Mouse (Mus musculus): Measurements from ENCODE around the gene Entpd4b.
"Not testable (repeated sequence)": the region's sequence is repeated elsewhere in the genome, so short reads cannot be mapped to it uniquely, and the experiment has no call there.

Entpd4b gene

GRCm38 (mm10) chr14:69555110-69555831 lies at the start of gene Entpd4b:
TSS of gene Entpd4b (plus strand) at chr14:69555424.
- DNase-seq (ENCODE audit: low read depth, low spot score) = not testable (repeated sequence)

DNA sequence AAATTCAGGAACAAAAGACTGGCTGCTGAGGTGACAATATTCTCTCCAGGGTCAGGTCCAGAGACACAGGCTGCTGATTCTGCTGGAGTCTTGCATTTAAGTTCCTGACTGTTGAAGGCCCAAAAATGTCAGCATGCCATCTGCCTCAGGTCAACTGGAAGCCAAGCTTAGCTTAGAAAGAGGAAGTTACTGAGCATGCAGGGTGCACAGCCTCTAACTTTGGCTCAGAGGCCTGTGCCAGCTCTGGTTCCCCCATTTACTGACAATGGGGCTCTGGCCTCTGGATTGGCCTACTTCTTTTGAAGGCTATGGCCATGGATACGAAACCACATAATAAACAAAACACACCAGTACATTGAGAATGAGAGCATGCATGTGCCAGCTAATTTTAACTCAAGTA lies 48.2 kb upstream of the Entpd4b start:
- DNase-seq (ENCODE audit: low read depth, low spot score) = not testable (repeated sequence)

DNA sequence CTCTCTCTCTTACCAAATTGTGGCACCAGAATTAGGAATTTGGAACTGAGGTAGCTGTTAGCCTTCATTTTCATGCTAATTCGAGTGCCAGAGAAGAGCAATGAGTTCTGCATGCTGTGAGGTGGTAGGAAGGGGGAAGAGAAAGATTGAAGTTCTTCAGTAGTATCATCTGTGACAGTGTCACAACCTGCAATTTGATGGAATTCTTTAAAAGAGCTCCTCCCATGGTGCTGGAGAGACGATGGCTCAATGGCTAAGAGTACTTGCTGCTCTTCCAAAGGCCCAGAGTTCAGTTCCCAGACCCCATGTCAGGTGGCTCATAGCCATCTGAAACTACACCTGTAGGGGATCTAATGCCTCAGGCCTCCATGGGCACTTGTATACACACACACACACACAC lies 42.8 kb upstream of the Entpd4b start, which contains the start of gene Gm27179:
Gm27179 (minus strand) TSS at position 101 of the 400 bp plus-strand sequence.
- not testable (repeated sequence) for DNase-seq (ENCODE audit: low read depth, low spot score)

GRCm38 (mm10) chr14:69520810-69521209 lies 34.4 kb upstream of the Entpd4b start:
- DNase-seq (ENCODE audit: low read depth, low spot score) = not testable (repeated sequence)

DNA sequence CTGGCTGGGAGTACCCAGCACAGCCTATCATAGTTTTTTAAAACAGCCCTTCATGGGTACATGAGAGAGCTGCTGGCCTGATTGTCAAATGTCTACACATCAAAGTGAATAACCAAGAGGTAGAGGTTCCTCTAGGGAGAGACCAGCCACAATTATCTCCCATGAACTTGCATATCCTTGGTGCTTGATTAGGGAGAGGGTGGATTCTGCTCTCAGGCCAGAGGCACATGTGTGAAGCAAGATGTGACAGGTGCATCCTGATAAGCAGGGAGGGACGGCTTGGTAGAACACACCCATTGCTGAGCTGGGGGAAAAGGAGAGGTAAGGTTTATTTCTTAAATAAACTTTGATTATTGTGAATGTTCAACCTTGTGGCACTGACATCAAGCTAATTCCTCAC lies 32.2 kb upstream of the Entpd4b start:
- not testable (repeated sequence) for DNase-seq (ENCODE audit: low read depth, low spot score)

DNA sequence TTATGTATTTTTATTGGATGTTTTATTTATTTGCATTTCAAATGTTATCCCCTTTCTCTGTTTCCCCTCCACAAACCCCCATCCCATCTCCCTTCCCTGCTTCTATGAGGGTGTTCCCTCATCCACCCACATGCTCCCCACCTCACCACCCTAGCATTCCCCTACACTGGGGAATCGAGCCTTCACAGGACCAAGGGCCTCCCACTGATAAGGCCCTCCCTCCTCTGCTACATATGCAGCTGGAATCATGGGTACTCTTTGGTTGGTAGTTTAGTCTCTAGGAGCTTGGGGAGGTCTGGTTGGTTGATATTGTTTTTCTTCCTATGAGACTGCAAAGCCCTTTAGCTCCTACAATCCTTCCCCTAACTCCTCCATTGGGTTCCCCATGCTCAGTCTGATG lies 29.0 kb upstream of the Entpd4b start:
- DNase-seq (ENCODE audit: low read depth, low spot score) = not testable (repeated sequence)

- DNase-seq (ENCODE audit: low read depth, low spot score) = not testable (repeated sequence)
Measured at GRCm38 (mm10) chr14:69536539-69536938, 18.7 kb upstream of the Entpd4b start.

DNA sequence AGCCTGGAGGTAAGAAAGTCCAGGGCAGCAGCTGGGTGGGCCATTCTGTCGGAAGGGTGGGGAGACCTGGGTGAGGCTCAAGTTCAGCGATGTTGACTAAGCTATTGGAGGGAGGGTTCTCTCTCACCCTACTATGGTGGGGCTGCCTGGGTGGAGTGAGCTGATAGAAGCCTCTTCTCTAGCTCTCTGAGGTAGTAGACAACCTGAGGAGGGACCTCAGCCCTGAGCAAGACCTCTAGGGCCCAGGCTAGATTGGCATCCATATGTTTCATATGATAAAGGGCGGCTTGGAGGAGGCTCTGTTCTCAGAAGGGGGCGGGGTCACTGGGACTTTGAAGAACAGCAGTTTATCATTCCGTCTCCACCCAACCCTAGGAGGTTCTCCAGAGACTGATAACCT lies 15.1 kb upstream of the Entpd4b start:
- not testable (repeated sequence) for DNase-seq (ENCODE audit: low read depth, low spot score)

DNA sequence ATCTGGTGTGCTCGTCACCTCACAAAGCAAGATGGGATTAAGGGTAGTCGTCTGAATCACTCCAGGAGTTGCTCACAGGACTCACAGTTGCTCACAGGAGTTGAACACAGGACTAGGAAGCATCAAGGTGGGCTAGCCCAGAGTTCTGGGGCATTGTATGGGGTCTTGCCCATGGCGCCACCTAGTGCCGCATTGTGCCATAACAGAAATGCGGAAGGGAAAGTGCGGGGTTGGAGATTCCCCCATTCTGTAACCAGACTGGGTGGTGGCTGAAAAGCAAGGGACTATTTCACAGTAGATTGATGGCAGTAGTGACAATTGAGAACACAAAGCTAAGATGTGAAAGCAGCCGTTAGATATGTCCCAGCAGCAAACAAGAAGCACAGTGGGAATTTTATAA lies 12.5 kb upstream of the Entpd4b start:
- not testable (repeated sequence) for DNase-seq (ENCODE audit: low read depth, low spot score)

GRCm38 (mm10) chr14:69544033-69544432 lies 11.2 kb upstream of the Entpd4b start:
- not testable (repeated sequence) for DNase-seq (ENCODE audit: low read depth, low spot score)

DNA sequence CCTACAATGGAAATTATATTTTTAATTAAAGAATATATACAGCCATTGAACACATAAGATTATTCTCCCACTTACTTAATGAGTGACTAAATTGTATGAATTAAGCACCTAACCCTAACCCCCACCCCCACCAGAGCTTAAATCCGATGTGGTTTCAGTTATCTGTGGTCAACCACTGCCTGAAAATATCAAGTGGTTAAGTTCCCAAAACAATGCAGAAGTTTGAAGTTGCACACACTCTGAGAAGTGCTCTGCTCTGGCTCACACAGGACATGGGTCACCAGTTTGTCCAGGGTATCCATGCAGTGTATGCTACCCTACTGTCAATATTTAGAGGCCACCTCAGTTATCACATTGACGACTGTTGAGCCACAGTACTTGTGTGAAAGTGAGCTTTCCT lies 10.2 kb upstream of the Entpd4b start:
- not testable (repeated sequence) for DNase-seq (ENCODE audit: low read depth, low spot score)

DNA sequence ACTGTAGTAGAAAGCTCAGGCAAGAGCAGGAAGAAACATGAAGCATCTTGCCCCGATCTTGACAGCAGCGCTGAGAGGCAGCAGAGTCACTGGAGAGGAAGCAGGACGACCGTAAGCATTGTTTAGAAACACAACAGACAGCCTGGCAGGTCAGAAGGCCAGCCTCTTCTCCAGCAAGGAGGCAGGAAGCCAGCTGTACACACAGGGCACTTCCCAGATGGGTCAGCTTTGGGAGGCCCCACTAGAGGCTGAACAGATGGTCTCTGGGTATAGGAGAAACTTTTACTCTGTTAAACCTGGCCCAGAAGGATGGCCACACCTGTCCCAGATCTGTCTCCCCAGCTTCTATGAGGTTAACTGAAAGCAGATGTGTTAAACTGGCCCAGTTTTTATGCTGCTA lies 7.9 kb upstream of the Entpd4b start:
- not testable (repeated sequence) for DNase-seq (ENCODE audit: low read depth, low spot score)

DNA sequence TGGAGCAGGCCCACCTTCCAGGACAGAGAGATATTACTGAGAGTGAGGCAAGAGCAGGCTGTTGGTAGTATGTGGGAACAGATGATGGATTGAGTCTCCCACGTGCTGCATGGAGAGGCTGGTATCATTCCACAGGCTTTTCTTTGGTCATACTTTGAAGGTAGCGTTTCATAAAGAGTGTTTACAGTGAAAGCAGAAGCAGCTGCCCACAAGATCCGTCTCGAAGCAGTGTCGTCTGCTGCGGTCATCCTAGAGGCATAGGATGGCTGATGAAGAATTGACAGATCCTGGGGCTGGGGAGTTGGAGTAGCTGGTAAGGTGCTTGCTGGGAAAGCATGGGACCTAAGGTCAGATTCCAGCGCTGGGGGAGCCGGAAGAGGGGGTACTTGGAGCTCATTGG lies 1.6 kb downstream of the Entpd4b start:
- not testable (repeated sequence) for DNase-seq (ENCODE audit: low read depth, low spot score)

- not testable (repeated sequence) for DNase-seq (ENCODE audit: low read depth, low spot score)
Measured at GRCm38 (mm10) chr14:69557550-69557949, 2.3 kb downstream of the Entpd4b start.
